Mouse (Mus musculus) CH12.LX (cell line): ENCODE data around the gene Dhcr24. TPM values are rescaled to one million over a fixed set of nuclear protein-coding genes. Genes with fewer than 3 reads are reported as not detected.

Experiments used
- DNase-seq: peaks from one replicate; pipeline ENCODE4 v3.0.0-alpha.2; 2013; ENCODE audit errors: extremely low read depth
- H3K27ac ChIP-seq: 2 replicates; pipeline ENCODE4 v1.5.1; 2012; ENCODE audit warnings: low read depth, mild to moderate bottlenecking, control low read depth, moderate library complexity; ENCODE audit not compliant: insufficient read depth
- H3K27me3 ChIP-seq: replicated peaks from 2 replicates; pipeline ENCODE3; 2012; ENCODE audit warnings: inconsistent platforms
- H3K36me3 ChIP-seq, 2 experiments: replicated peaks in 1 of 2; 2 replicates each; pipeline versions ENCODE3 to v1.6.1; 2012; ENCODE audit warnings: inconsistent platforms in 1 of 2, low read length in 1 of 2, mild to moderate bottlenecking in 1 of 2, mixed read lengths in 1 of 2, moderate library complexity in 1 of 2; ENCODE audit not compliant: control insufficient read depth in 1 of 2, insufficient read depth in 1 of 2
- H3K4me1 ChIP-seq, 2 experiments: 2 replicates each; pipeline ENCODE4 v1.6.1; 2012; ENCODE audit warnings: inconsistent platforms in 1 of 2, moderate library complexity in 1 of 2; ENCODE audit not compliant: insufficient read depth in 2 of 2, control insufficient read depth in 1 of 2
- H3K4me2 ChIP-seq: 2 replicates; pipeline ENCODE4 v1.6.1; 2012; ENCODE audit warnings: low read depth, mild to moderate bottlenecking, control low read depth; ENCODE audit not compliant: poor library complexity, insufficient read depth, severe bottlenecking
- H3K4me3 ChIP-seq, 3 experiments: fragments of 150-350 bp in 1 of 3; sonication (generic) in 1 of 3; replicated peaks in 1 of 3; 2 replicates each; pipeline versions ENCODE3 to v1.5.1; 2011 to 2012; ENCODE audit warnings: low read depth in 2 of 3, low read length in 2 of 3, mild to moderate bottlenecking in 2 of 3, moderate library complexity in 2 of 3, control low read depth in 1 of 3, improper control_type of control experiment in 1 of 3, inconsistent platforms in 1 of 3, mixed read lengths in 1 of 3; ENCODE audit not compliant: poor library complexity in 1 of 3
- H3K79me2 ChIP-seq: replicated peaks from 2 replicates; pipeline ENCODE4 v1.6.1; 2012; ENCODE audit warnings: mild to moderate bottlenecking, moderate library complexity; ENCODE audit not compliant: control insufficient read depth, poor library complexity, insufficient read depth, severe bottlenecking; ENCODE audit errors: extremely low read depth
- H3K9ac ChIP-seq: 2 replicates; pipeline ENCODE4 v1.6.1; 2012; ENCODE audit warnings: low read depth, mild to moderate bottlenecking, control low read depth, moderate library complexity; ENCODE audit not compliant: insufficient read depth
- H3K9me3 ChIP-seq: replicated peaks from 2 replicates; pipeline ENCODE3; 2012; ENCODE audit warnings: low read length, inconsistent platforms, mixed read lengths
- CTCF ChIP-seq, 2 experiments: IDR thresholded peaks in 1 of 2; conservative IDR thresholded peaks in 1 of 2; 2 replicates each; pipeline ENCODE4 v1.5.1; 2011 to 2012; ENCODE audit warnings: low read depth in 2 of 2, low read length in 2 of 2, improper control_type of control experiment in 1 of 2, inconsistent platforms in 1 of 2, mild to moderate bottlenecking in 1 of 2, moderate library complexity in 1 of 2
- EP300 ChIP-seq: IDR thresholded peaks from 2 replicates; pipeline ENCODE4 v1.6.1; 2011; ENCODE audit warnings: low read length, improper control_type of control experiment
- HCFC1 ChIP-seq: IDR thresholded peaks from 2 replicates; pipeline ENCODE4 v1.6.1; 2012; ENCODE audit warnings: low read depth, mild to moderate bottlenecking, inconsistent platforms, low read length, improper control_type of control experiment
- IRF4 ChIP-seq: IDR thresholded peaks from 2 replicates; pipeline ENCODE4 v1.6.1; 2014; ENCODE audit warnings: low read depth, mild to moderate bottlenecking, inconsistent platforms, low read length, improper control_type of control experiment
- JUN ChIP-seq: IDR thresholded peaks from 2 replicates; pipeline ENCODE4 v1.6.1; 2011; ENCODE audit warnings: low read depth, mild to moderate bottlenecking, low read length, improper control_type of control experiment, moderate library complexity; ENCODE audit not compliant: insufficient read depth
- JUND ChIP-seq: conservative IDR thresholded peaks from 2 replicates; pipeline ENCODE4 v1.6.1; 2011; ENCODE audit warnings: low read depth, low read length, improper control_type of control experiment
- MAX ChIP-seq: IDR thresholded peaks from 2 replicates; pipeline ENCODE4 v1.6.1; 2011; ENCODE audit warnings: low read length, improper control_type of control experiment
- MAZ ChIP-seq: IDR thresholded peaks from 2 replicates; pipeline ENCODE4 v1.6.1; 2012; ENCODE audit warnings: low read depth, mild to moderate bottlenecking, inconsistent platforms, low read length, improper control_type of control experiment, moderate library complexity
- MEF2A ChIP-seq: IDR thresholded peaks from 2 replicates; pipeline ENCODE4 v1.6.1; 2014; ENCODE audit warnings: low read depth, mild to moderate bottlenecking, inconsistent platforms, low read length, improper control_type of control experiment, borderline replicate concordance
- MXI1 ChIP-seq: IDR thresholded peaks from 2 replicates; pipeline ENCODE4 v1.6.1; 2011; ENCODE audit warnings: mild to moderate bottlenecking, low read depth, low read length, improper control_type of control experiment
- NELFE ChIP-seq: IDR thresholded peaks from 2 replicates; pipeline ENCODE4 v1.6.1; 2011; ENCODE audit warnings: low read depth, low read length, improper control_type of control experiment
- NRF1 ChIP-seq: IDR thresholded peaks from 2 replicates; pipeline ENCODE4 v1.6.1; 2014; ENCODE audit warnings: low read depth, mild to moderate bottlenecking, inconsistent platforms, low read length, improper control_type of control experiment, moderate library complexity
- PAX5 ChIP-seq: IDR thresholded peaks from 2 replicates; pipeline ENCODE4 v1.6.1; 2012; ENCODE audit warnings: low read length, inconsistent platforms, mixed read lengths
- SIN3A ChIP-seq: IDR thresholded peaks from 2 replicates; pipeline ENCODE4 v1.6.1; 2012; ENCODE audit warnings: low read length, improper control_type of control experiment, inconsistent platforms
- SMC3 ChIP-seq: IDR thresholded peaks from 2 replicates; pipeline ENCODE4 v1.6.1; 2011; ENCODE audit warnings: low read depth, low read length, improper control_type of control experiment
- TBP ChIP-seq: conservative IDR thresholded peaks from 2 replicates; pipeline ENCODE4 v1.6.1; 2011; ENCODE audit warnings: low read depth, low read length, improper control_type of control experiment
- TCF12 ChIP-seq: IDR thresholded peaks from 2 replicates; pipeline ENCODE4 v1.6.1; 2014; ENCODE audit warnings: low read depth, mild to moderate bottlenecking, inconsistent platforms, low read length, improper control_type of control experiment
- USF2 ChIP-seq: conservative IDR thresholded peaks from 2 replicates; pipeline ENCODE4 v1.6.1; 2011; ENCODE audit warnings: low read depth, low read length, improper control_type of control experiment
- ZC3H11A ChIP-seq: IDR thresholded peaks from 2 replicates; pipeline ENCODE4 v1.6.1; 2012; ENCODE audit warnings: low read depth, mild to moderate bottlenecking, inconsistent platforms, low read length, improper control_type of control experiment
- dilution Hi-C: fragments of 300-500 bp; cut with MboI; formaldehyde crosslinking; loops from 2 replicates; pipeline ENCODE4 v1.14.3; 2020; ENCODE audit warnings: low sequenced_read_pairs; ENCODE audit not compliant: extremely low pct_unique_long_range_greater_than_20kb, extremely low pct_ligation_motif_present
- in situ Hi-C: fragments of 300-500 bp; cut with MboI; formaldehyde crosslinking; loops from 3 replicates; pipeline ENCODE4 v1.14.3; 2019; ENCODE audit warnings: low sequenced_read_pairs, low pct_ligation_motif_present, low pct_unique_long_range_greater_than_20kb, mixed read lengths
- polyA plus RNA-seq: library from polyadenylated mRNA; unstranded; fragments of >175 nt; gene quantifications from 2 replicates; pipeline ENCODE4 v1.2.1, GENCODE M21; 2012; ENCODE audit warnings: low read depth; ENCODE audit not compliant: insufficient read length
- total RNA-seq, 2 experiments: library from RNA; depleted of rRNA; stranded (reverse); fragments of 300-350 nt in 1 of 2; fragments of >200 nt in 1 of 2; gene quantifications; 2 replicates each; pipeline ENCODE4 v1.2.3; 2012 to 2014

Dhcr24 gene
- total and polyA plus RNA-seq, 3 experiments, result 41.4 to 90.5 (median 46.9) TPM

DNA sequence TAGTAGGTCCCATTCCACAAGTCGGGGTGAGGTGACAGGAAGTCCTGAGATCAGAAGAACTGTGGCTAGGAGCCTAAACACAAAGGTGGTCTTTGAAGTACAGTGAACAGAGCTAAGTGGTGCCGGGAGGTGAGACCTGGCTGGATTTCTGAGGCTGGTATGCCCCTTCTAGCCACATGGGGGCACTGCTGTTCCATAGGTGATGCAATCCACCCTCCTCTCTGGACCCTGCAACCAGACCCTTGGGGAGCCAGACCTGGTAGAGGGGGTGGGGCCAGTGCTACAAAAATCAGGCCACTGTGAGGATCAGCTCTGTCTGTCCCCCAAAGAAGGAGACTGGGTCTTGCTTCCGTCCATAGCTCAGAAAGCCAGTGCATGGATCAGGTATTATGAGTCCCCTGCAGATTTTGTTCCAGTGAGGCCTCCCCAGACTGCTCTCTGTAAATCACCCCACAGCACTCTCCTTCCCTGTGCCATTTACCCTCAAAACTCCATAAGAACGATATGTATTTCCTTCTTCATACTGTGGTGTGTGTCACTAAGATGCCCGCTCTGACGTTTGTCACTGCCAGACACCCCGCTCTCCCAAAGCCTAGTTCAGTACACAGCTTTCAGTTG lies 53.5 kb downstream of the Dhcr24 start:
- H3K27ac ChIP-seq, result no peak overlapping the region
- no peak overlapping the region for H3K4me3 ChIP-seq
- DNase-seq, result peak; percentile 85
- H3K27me3 ChIP-seq, result no peaks in the 10 kb centered on the region
- peak overlapping the region; percentile 41; the same call in 1 of the 2 replicates for H3K4me2 ChIP-seq
- TF ChIP-seq MAX, result no peak
- peak; percentile 71 for TF ChIP-seq IRF4
- TF ChIP-seq SMC3, result peak; percentile 84
- TF ChIP-seq NELFE, result peak; percentile 57; the same call in 1 of the 2 replicates
- TF ChIP-seq JUN, result no peak
- no peak for TF ChIP-seq JUND
- TF ChIP-seq ZC3H11A, result peak; percentile 49
- peak; percentile 37; the same call in 1 of the 2 replicates for TF ChIP-seq MEF2A
- peak; percentile 92 to 94 for TF ChIP-seq CTCF (conservative IDR thresholded peaks at IDR 0.05 in 1 of 2, IDR thresholded peaks at IDR 0.05 in 1 of 2; ENCODE audit: low read depth in 2 of 2, low read length in 2 of 2)
- 0 out of 2 replicates have a peak, but pooled peaks have one; percentile 39 for TF ChIP-seq MAZ
- 0 out of 2 replicates have a peak, but pooled peaks have one; percentile 20 for TF ChIP-seq TBP
- peak; percentile 26; the same call in 1 of the 2 replicates for TF ChIP-seq HCFC1
- TF ChIP-seq NRF1, result 0 out of 2 replicates have a peak, but pooled peaks have one; percentile 33
- TF ChIP-seq, all 38 proteins: peak for 10
- Histone ChIP-seq H3K36me3 (no peaks in the 10 kb centered on the region), H3K79me2 (no peaks in the 10 kb centered on the region), H3K9me3 (no peaks in the 10 kb centered on the region), H3K4me1 (peaks cover 14 to 33% of the 10 kb centered on the region in 2 experiments; a peak in 3 of 4 replicates), H3K9ac (0 out of 2 replicates have a peak overlapping the region, but pooled peaks have one; percentile 16)
- in situ Hi-C loops (no loop called here), dilution Hi-C loops (no loop called here)

DNA sequence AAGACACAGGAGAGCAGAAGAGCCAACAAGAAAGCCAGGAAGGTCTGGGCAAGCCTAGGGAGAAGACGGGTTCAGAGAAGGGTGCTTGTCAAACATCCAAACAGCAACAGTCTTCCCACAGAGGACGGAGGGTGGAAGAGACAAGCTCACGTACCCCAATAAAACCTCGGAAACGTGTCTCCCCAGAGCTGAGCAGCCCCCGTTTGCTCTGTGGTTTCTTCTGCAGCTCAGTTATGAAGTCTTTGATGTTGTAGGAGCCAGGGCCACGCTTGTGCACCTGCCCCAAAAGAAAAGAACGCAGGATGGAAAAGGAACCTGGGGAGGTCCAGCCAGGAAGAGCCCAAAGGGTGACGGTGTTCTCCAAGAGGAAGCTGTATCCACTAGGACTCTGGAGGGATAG lies 54.0 kb downstream of the Dhcr24 start:
- Histone ChIP-seq H3K9ac (no peak overlapping the region), H3K9me3 (no peaks in the 10 kb centered on the region), H3K36me3 (no peaks in the 10 kb centered on the region), H3K27ac (no peak overlapping the region), H3K79me2 (no peaks in the 10 kb centered on the region), H3K27me3 (peaks cover 1% of the 10 kb centered on the region), H3K4me2 (no peak overlapping the region), H3K4me3 (no peak overlapping the region), H3K4me1 (peaks cover 14 to 33% of the 10 kb centered on the region in 2 experiments; a peak in 3 of 4 replicates)
- DNase-seq, result no peak
- in situ Hi-C loops (no loop called here), dilution Hi-C loops (no loop called here)
- TF ChIP-seq NELFE (no peak), MXI1 (no peak), SIN3A (no peak), EP300 (no peak), PAX5 (no peak), TCF12 (no peak), USF2 (no peak)
